Mouse (Mus musculus): Measurements from ENCODE around the gene Eif2b2.

Eif2b2 gene

DNA sequence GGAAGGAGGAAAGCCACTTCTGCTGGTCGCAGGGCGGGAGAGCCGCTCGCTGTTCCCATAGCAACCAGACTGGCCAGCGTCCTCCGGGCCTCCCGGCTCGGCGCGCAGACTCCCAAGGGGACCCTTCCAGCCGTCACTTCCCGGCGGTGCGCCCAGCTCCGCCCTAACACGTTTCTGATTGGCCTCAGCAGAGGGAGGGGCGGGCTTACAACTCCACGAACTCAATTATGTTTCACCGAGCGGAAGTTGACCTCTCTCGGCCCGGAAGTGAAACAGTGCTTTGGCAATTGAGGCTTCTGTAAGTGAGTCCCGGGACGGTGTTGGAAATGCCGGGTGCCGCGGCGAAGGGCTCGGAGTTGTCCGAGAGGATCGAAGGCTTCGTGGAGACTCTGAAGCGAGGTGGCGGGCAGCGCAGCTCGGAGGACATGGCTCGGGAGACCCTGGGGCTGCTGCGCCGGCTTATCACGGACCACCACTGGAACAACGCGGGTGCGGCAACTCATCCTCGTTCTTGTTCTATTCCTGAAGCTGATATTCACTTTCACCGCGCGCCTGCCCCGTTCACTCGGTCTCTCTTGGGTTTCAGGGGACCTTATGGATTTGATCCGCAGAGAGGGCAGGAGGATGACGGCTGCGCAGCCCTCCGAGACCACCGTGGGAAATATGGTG lies at the start of gene Eif2b2:
Gene Eif2b2 (plus strand): TSS at position 246 of the 669 bp plus-strand sequence.
- DNase-seq (ENCODE audit: extremely low spot score, low read depth, low spot score), result peak; percentile 90

DNA sequence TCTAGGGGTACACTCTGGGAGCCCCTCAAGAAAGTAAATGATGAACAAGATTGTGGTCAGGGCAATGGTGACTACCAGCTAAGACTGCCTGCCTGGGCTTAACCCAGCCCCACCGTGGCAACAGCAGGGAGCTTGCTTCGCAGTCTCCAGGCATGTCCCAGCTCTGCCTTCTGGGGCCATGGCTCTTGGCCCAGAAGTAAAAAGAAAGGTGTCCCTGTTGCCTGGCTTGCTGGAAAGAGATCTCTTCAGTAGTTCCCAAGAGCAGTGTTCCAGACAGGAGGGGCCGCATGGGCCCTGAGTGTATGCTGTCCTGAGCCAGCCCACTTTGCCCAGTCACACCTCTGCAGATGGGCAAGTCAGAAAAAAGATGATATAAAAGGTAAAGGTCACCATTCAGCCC lies 49.4 kb upstream of the Eif2b2 start:
- no peak for DNase-seq (ENCODE audit: extremely low spot score, low read depth, low spot score)

DNA sequence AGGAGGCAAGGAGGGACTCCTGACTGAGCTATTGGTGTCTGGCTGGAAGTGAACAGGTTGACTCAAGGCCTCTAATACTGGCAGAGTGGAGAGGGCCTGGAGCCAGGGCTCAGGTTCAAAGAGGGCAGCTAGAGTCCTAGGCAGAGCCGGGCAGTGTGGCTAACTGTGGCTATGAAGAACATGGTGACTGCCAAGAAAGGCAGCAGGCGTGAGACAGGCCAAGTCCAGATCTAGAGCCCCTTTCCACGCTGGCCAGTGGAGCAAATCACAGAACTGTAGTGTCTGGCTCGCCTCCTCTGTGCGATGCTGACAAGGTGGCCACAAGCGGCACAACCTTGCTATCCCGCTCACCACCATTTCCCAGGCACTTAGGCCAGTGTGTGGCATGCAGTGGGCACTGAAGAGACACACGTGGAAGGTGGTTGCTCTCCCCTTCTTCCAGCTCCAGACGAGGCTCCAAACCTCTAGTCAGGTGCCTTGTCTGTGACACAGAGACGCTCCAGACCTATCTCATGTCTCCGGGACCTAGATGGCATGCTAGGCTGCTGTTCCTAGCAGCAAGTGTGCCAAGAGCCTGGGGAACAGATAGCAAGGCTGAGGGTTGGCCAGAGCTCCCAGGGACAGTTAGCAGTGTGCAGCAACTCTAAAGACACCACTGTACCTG lies 48.9 kb upstream of the Eif2b2 start:
- no peak for DNase-seq (ENCODE audit: extremely low spot score, low read depth, low spot score)

DNA sequence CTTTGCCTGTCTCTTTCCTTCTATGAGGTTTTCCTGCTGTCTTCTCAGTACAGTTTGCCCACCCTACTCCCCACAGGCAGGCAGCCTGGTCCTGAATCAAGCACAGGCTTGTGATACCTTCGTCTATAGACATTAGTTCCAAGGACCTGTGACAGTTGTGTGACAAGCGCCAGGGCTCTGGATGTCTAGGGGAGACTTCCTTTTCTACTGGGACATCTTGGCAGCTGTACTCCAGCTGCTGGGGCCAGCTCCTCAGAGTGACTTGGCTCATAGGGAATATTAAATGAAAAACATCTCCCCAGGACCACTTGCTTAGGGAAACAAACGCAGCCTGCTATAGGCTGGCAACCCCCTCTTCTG lies 48.4 kb upstream of the Eif2b2 start:
- DNase-seq (ENCODE audit: extremely low spot score, low read depth, low spot score), result no peak

DNA sequence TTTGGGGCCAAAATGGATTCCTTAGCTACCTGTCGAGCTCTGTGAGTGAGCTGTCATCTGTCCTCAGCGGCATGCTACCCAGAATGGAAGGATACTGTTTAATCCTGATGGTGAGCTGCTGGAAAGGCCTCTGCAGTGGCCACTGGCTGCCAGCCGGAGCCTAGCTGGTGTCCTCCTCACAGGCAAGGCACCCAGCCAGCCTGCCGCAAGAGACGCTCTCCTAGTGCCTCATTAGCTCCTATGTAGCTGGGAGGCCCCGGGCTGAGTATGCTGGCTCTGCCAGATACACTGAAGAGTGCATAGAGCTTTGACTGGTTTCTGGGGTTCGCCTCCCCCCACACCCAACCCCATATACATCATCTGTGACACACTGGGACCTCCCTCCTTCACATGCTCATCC lies 45.3 kb upstream of the Eif2b2 start:
- no peak for DNase-seq (ENCODE audit: extremely low spot score, low read depth, low spot score)

DNA sequence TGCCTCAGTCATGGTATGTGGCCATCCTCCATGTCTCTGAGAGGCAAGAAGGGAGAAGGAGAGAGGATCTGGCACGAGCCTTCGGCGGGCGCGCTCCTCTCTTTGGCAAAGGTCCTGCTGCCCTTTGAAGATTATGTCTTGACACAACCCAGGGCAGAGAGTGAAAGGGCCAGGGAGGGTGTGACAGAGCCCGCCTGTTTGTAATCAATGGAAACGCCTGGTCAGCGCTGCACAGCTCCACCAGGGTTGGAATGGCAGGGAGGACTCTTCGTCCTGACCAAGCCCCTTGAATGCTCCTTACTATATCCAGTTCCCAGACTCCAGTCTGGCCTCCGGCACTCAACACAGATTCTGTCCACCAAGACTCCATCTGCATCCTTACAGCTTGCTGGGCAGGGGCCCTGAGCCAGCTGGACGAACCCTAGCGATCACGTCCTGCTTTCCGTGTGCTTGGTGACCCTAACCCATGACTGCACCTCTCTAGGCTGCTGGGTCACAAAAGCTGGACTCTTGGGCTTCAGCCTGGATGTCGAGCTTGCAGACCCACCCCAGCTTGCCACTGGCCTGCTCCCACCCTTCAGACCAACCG lies 44.1 kb upstream of the Eif2b2 start:
- DNase-seq (ENCODE audit: extremely low spot score, low read depth, low spot score), result no peak

DNA sequence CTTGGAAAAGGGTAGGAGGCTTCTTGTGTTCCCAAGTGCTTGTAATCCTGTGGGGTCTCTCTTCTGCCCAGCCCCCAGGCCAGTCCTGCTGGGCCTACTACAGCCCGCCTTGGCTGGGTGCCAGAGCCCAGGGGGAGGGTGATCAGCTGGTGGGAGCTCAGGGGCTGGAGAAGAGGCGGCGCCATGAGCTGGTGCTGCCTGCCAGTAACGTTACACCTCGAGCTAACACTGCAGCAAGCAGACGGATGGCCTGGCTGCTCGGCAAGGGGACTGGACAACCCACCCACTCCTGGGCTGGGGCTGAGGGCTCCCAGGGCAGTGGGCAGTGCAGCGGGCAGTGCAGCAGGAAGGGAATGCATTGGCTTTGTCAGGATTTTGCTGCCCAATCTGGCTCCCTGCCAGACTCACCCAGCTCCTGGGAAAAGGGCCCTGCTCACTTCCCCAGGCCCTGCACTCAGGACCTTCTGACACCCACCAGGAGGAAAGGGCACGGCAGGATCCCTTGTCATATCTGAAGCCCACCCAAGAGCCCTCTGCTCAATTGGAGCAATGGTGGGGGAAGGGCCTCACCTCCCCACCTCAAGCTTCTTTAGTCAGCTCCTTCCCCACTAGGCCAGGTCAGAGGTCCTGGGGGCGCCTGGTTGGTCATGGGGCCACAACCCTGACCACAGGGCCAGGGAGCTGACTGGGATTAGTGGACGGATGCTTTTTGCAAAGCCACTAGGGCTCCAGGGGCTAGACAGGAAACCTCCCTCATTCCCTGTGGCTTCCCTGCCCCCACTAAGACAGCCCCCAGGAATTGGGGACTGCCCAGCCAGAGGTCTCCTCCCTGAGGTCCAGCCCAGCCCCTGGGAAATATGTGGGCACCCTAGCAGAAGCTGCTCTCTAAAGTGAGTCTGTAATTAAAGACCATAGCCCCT lies 43.1 kb upstream of the Eif2b2 start:
- no peak for DNase-seq (ENCODE audit: extremely low spot score, low read depth, low spot score)

DNA sequence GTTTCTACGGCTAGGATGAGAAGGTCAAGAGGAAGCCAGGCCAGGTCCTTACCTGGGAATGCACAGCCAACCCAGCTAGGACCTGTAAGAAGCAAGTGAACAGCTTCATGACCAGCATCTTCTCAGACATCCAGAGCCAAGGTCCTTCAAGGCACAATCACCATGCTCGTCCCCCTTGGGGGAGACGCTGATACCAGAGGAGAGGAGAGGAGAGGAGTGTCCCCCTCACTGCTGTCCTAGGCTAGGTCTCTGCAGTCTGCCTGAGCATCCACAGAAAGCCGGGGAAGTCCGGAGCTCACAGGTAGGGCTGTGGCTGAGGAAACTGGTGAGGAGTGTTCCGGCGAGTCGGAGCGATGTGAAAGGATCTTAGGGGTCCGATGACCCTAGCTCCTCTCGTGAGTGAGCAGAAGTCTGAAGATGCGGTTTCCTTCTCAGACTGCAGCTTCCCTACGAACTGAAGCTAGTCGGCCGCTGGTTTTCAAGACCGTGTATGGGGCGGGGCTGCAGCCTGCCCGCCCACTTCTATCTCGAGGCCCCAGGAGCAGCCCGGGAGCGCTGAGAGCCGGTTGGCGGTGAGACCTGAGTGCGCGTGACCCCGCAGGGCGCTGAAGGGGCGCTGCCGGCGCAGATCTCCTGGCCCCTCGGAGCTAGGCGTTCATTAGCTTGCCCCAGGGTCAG lies 42.3 kb upstream of the Eif2b2 start:
- no peak for DNase-seq (ENCODE audit: extremely low spot score, low read depth, low spot score)

DNA sequence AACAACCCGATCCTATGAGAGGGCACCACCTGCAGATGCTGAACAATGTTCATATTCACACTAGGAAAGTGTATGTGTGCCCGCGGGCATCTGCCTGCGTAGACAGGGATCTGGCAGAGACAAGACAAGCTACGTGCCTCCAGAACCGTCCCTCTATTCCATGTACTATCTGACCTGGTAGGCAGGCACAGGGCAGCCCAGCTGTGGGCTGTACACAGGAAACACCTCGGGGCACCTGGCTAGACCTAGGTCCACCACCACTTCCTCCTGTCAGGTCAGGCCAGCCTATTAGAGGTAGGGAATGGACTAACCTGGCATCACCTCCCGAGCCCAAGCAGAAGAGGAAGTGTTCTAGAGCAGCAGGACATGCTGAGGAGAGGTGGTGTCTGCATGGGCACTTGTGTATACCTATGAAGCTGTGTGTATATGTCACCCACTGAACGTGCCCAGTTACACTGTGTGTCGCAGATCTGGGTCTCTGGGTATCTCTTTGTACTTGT lies 41.5 kb upstream of the Eif2b2 start, which contains the start of gene Pgf:
Gene Pgf (minus strand): TSS at position 51 of the 500 bp plus-strand sequence.
- DNase-seq (ENCODE audit: extremely low spot score, low read depth, low spot score), result no peak

DNA sequence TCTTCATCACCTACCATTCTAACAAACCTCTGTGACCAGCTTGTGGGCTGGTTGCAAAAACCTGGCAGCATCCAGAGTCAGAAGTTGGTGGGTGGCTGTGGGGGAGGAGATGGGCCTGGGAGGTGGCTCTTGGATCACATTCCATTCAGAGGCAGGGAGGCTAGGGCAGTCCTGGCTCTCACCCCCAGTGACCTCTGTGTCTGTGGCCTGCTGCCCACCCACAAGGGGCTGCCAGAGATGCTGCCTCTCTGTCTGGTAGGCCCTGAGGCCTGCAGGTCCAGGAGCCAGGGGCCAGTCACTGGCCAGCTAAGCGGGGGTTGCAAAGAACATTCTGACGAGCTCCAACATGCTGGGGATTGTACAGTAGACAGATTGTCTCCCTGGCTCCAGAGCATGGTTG lies 41.0 kb upstream of the Eif2b2 start:
- no peak for DNase-seq (ENCODE audit: extremely low spot score, low read depth, low spot score)

DNA sequence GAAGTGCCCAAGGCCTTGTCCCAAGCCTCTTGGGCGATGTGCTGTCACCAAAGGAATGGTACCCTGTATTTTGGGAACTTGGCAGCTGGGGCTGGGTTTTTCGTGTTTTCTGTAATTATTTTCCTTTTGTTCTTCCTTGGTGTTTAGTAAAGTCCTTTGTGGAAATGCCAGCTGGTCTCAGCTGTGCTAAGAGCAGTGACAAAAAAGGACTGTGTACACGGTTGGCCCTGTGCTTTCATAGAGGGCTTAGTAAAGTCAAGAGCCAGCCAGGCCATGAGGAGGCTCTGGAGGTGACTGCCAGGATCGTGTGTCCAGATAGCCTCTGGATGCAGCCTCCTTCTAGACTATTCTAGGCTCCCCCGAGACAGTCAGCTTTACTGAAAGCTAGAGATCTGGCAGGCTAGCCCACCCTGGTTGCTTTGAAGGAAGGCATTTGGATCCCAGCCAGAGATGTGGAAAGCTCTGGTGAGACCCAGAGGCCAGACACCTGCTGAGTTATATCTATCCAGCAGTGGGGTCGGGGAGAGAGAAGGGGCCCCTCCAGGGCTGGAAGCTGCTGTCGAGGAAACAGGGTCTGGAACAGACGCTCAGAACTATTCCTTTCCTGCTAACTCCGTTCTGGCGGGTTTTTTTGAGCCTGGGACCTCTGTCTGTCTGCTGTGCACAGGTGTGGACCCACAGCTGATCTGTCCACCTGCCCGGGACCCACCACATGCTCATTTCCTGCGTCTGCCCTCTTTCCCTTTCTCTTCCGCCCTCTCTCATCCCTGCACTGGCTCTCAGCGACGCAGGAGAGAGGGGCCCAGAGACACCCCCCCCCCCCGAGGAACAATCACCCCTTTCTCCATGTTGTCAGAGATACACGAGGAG lies 37.6 kb upstream of the Eif2b2 start:
- DNase-seq (ENCODE audit: extremely low spot score, low read depth, low spot score), result no peak

DNA sequence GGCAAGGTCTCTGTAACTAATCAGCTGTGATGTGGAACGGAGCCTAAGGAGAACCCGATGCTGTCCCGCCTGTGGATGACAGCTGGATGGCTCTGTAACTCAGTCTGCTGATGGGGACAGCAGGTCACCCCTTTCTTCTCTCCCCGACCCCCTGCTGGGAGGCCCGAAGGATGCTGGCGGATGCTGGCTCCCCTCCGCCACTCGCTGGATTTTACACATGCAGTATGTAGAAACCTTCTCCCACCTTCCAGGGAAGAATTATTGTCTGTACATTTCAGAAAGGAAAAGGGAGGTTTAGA lies 37.0 kb upstream of the Eif2b2 start:
- no peak for DNase-seq (ENCODE audit: extremely low spot score, low read depth, low spot score)

DNA sequence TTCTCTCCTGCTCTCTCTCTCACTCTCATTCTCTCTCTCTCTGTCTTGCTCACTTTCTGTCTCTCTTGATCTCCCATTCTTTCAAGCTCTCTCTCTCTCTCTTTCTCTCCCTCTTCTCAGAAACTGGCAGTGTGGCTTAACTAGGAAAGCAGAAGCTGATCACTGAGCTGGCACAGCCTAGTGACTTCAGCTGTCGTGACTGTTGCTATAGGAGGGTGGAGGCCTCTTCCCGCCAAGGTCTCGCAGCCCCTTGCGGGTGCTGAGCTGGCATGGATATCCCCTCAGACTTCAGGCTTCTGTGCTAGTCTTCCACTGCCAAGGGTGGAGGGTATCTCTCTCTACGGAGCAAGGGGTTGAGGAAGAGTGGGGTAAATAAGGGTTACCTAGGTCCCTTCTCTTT lies 36.4 kb upstream of the Eif2b2 start:
- no peak for DNase-seq (ENCODE audit: extremely low spot score, low read depth, low spot score)

DNA sequence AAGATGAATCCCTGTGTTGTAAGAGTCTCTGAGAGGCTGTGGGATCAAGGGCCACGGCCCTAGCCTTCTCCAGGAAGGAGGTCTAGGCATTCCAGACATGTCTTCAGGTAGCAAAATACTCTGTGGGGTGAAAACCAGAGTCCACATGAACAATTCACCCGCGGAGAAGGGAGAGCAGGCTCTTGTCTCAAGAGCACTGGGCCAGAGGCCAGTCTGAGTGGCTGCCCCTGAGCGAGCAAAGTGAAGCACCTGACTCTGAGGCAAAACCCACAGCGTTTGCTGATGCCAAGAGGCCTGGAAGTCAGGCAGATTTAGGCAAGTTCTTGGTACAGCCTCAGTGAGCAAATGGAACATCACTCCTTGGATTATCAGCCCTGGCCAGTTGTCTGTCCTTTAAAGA lies 35.2 kb upstream of the Eif2b2 start:
- DNase-seq (ENCODE audit: extremely low spot score, low read depth, low spot score), result no peak

DNA sequence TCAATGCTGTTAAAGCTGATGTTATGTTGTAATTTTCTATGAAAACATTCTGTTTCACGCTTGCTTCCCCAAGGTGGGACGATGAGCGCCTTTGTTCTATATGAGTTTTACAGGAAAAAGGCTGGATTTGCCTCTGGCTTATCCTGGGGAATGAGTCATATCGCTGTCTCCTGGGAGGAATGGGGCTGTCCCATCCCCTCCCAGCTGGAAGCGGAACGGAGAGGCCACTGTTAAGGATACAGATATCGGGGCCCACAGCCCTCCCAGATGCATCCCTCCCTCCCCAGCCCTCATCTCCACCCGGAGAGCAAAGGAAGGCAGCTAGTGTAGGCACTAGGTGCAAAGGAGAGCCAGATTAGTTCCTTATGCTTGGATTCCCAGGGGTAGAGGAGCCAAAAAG lies 33.5 kb upstream of the Eif2b2 start:
- no peak for DNase-seq (ENCODE audit: extremely low spot score, low read depth, low spot score)

DNA sequence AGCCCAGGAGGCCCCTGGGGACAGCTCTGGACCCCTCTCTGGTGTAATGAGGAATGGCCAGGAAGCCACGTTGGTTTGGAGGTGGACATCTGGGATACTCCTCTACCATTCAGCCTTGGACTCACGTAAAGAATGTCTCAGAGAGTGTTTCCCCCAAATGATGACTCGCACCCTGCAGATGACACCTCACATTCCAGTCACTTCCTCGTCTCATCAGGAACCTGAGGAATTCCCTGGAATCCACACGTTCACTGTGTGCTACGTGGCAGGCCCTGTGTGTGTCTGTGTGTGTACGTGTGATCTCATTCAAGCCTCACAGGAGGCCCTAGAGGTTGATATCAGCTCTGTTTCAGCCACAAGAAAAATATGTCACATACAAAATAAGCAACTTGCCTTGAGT lies 32.9 kb upstream of the Eif2b2 start:
- DNase-seq (ENCODE audit: extremely low spot score, low read depth, low spot score), result no peak

DNA sequence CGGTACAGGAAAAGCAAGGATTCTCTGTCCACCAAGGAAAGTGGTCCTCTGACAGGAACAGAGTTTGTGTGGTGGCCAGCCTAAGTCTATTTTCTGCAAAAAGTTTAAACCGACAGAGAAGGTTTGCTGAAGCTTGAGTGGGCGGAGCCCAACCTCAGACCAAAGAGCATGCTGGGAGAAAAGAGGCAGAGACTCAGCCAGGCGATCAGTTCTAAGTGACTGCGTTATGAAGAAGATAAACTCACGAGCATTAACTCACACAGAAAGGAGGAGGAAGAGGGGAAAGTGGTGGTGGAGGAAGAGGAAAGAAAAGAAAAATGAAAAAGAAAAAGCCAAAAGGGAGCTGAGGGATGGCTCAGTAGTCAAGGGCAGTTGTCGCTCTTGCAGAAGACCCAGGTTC lies 29.0 kb upstream of the Eif2b2 start:
- no peak for DNase-seq (ENCODE audit: extremely low spot score, low read depth, low spot score)

DNA sequence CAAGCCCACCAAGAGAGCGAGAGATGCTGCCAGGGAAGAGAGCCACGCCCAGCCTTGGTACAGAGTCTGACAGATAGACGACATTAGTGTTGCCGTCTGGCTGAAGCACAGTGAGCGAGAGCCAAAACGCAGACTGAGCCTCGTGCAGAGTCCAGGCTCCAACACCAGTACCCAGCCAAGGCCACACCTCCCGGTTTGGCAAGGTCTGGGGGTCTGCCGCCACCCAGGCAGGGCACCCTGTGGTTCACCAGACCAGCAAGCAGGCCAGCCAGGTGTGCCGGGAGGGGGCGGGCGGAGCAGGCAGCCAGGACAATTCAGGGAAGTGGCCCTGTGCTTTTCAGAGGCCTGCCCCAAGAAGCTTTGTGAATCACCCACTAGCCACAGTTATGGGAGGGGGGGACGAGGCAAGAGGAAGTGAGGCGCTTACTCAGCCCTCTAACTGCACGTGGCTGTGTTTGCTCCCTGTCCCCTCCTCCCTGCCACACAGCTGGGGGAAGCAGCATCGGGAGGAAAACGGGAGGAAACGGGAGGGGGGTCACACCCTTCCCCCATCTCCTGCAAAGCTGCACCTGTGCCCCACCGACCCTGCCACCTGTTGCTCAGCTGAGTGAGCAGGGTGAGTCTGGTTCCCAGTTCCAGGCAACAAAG lies 26.7 kb upstream of the Eif2b2 start:
- no peak for DNase-seq (ENCODE audit: extremely low spot score, low read depth, low spot score)

DNA sequence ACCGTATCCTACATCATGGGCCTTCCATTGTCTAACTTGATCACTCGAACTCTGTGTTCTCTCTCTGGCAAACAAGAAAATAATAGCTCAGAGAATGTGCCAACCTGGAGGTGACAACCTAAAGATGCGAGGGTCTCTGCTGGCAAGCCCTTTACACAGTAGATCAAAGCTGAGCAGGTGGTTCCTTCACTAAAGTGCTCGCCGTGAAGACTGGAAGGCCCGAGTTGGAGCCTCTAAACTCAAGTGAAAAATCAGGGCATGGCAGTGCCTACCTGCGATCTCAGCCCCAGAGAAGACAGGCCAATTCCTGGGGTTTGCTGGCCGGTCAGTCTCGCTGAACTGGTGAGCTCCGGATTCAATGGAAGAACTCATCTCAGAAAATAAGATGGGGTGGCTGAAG lies 26.1 kb upstream of the Eif2b2 start:
- no peak for DNase-seq (ENCODE audit: extremely low spot score, low read depth, low spot score)

All from hindlimb bud, embryonic 11.5 days (tissue).